Mouse (Mus musculus): ENCODE data around the gene Galp.
"Not testable (repeated sequence)": the region's sequence is repeated elsewhere in the genome, so short reads cannot be mapped to it uniquely, and the experiment has no call there.

Gene Galp

DNA sequence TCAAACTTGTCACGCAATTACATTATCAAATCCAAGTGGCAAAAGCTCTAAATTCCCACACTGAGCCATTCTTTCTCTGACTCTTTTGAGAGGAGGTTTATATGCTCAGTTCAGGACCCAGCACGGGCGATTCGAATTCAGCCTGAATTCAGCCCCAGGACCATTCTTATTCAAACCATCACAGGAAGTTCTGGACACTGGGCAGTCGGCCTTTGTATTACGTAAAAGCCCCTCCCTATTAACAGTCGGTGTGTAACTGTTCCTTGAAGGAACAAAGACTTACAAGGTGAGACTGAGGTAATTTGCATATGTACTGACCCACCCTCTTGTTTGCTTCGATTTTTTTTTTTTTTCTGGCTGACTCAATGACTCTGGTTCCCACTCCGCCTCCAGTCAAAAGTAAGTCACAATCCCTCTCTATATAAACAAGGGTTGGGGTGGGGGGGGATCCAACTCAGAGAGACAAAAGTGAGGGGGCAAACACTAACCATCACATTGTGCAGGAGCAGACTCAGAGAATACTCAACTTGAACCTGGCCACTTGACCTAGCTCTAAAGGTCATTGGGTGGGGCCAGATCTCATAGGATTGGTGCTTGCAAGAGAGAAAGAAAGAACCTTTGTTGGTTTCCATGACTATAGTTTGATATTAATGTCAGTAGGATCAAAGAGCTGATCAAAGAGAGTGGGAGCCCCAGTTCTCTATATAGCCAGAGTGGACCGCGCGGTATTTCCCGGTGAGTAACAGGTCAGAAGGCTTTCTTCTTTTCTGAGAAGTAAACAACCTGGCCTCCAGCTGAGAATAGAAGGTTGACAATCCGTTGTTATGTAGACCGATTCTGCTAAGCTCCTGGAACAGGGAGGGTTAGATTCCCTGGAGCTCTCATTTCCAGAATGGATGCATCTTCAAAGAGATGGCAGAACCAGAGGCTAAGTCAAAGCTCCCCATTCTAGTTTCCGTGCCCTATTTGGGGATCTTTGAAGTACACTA, 61.6 kb downstream of the Galp start:
- no peak for DNase-seq (ENCODE audit: low spot score)

DNA sequence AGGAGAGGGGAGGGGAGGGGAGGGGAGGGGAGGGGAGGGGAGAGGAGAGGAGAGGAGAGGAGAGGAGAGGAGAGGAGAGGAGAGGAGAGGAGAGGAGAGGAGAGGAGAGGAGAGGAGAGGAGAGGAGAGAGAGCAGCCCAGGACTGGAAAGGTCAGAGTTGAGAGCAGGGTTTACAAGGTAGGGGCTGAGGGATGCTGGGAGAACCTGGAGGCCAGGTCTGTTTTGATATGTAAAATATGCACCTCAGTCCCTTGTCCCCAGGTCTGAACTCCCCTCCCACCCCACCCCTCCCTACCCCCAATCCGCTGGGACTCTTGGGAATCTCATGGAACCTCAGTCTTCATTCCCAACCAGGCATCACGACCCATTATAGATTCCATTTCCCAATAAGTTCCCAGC, 63.1 kb downstream of the Galp start:
- not testable (repeated sequence) for DNase-seq (ENCODE audit: low spot score)

DNA sequence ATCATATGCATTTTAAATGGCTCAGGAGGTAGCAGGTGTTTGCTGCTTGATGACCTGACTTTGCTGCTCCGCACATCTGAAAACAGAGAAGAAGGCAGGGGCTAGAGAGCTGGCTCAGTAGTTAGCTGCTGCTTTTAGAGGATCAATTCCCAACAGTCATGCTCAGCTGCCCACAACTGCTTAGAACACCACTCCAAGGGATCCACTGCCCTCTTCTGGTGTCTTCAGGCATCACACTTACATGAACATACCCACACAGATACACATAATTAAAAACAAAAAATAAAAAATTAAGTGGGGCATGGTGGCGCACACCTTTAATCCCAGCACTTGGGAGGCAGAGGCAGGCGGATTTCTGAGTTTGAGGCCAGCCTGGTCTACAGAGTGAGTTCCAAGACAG, 65.2 kb downstream of the Galp start:
- DNase-seq (ENCODE audit: low spot score): no peak

DNA sequence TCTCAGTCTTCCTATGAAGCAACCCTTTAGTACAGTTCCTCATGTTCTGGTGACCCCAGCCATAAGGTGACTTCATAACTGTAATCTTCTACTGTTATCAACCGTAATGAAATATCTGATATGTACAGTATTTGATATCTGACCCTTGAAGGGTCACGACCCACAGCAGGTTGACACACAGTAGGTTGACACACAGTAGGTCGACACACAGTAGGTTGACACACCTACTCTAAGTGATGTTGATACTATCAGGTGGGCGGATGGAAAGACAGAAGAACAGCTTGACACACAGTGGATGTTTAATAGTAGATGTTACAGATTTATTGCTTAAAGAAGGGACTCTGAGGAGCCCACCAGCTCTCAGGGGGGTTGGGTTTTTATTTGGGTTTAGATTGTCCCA, 66.1 kb downstream of the Galp start:
- DNase-seq (ENCODE audit: low spot score): no peak

DNA sequence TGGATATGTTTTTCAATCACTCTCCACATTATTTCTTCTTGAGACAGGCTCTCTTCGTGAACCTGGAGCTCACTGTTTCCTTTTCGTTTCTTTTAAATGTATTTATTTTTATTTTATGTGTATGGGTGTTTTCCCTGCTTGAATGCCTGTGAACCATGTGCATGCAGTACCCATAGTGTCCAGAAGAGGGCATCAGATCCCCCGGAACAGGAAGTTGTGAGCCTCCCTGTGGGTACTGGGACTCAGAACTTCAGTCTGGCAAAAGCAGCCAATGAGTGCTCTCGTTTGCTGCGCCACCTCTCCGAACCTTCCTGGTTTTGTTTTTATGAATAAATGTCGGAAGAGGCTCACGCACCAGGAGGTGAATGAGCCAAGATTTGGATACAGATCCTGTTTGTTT, 68.8 kb downstream of the Galp start:
- DNase-seq (ENCODE audit: low spot score): peak; percentile 35
